Mouse (Mus musculus) MEL (cell line): ENCODE measurements around the gene Rgs6. TPM values are rescaled to one million over a fixed set of nuclear protein-coding genes. Genes with fewer than 3 reads are reported as not detected.

ENCODE experiments used
- DNase-seq: peaks from one replicate; pipeline ENCODE4 v3.0.0; 2011; ENCODE audit warnings: low read depth, low spot score
- H3K27ac ChIP-seq: 2 replicates; pipeline ENCODE4 v1.5.1; 2012; ENCODE audit warnings: low read depth, mild to moderate bottlenecking, control low read depth, low read length, moderate library complexity; ENCODE audit not compliant: control insufficient read depth
- H3K27me3 ChIP-seq, 2 experiments: fragments of 150-350 bp in 1 of 2; sonication (generic) in 1 of 2; 2 replicates each; pipeline ENCODE4 v1.6.1; 2012; ENCODE audit warnings: low read length in 2 of 2, mild to moderate bottlenecking in 2 of 2, improper control_type of control experiment in 1 of 2, moderate library complexity in 1 of 2; ENCODE audit not compliant: insufficient read depth in 2 of 2, control insufficient read depth in 1 of 2
- H3K36me3 ChIP-seq, 2 experiments: 2 replicates each; pipeline ENCODE4 v1.6.1; 2012 to 2014; ENCODE audit warnings: low read length in 2 of 2, improper control_type of control experiment in 1 of 2, inconsistent platforms in 1 of 2, mild to moderate bottlenecking in 1 of 2; ENCODE audit not compliant: insufficient read depth in 2 of 2, control insufficient read depth in 1 of 2
- H3K4me1 ChIP-seq, 2 experiments: fragments of 150-350 bp in 1 of 2; sonication (generic) in 1 of 2; 2 replicates each; pipeline ENCODE4 v1.6.1; 2012; ENCODE audit warnings: low read length in 2 of 2, improper control_type of control experiment in 1 of 2, mild to moderate bottlenecking in 1 of 2; ENCODE audit not compliant: insufficient read depth in 2 of 2, control insufficient read depth in 1 of 2
- H3K4me3 ChIP-seq, 2 experiments: fragments of 150-350 bp in 1 of 2; sonication (generic) in 1 of 2; 2 replicates each; pipeline ENCODE4 v1.5.1; 2012; ENCODE audit warnings: low read depth in 2 of 2, low read length in 2 of 2, mild to moderate bottlenecking in 2 of 2, moderate library complexity in 2 of 2, control low read depth in 1 of 2, improper control_type of control experiment in 1 of 2; ENCODE audit not compliant: control insufficient read depth in 1 of 2, insufficient read depth in 1 of 2
- H3K79me2 ChIP-seq: 2 replicates; pipeline ENCODE4 v1.6.1; 2012; ENCODE audit warnings: mild to moderate bottlenecking, low read length, moderate library complexity; ENCODE audit not compliant: control insufficient read depth, poor library complexity, insufficient read depth
- H3K9ac ChIP-seq: 2 replicates; pipeline ENCODE4 v1.6.1; 2012; ENCODE audit warnings: low read depth, mild to moderate bottlenecking, control low read depth, low read length, moderate library complexity; ENCODE audit not compliant: control insufficient read depth, poor library complexity, severe bottlenecking
- H3K9me3 ChIP-seq: fragments of 150-350 bp; sonication (generic); replicated peaks from 2 replicates; pipeline ENCODE4 v1.6.1; 2012; ENCODE audit warnings: mild to moderate bottlenecking, low read length, improper control_type of control experiment, moderate library complexity; ENCODE audit not compliant: insufficient read depth
- BHLHE40 ChIP-seq: IDR thresholded peaks from 2 replicates; pipeline ENCODE4 v1.6.1; 2012; ENCODE audit warnings: low read depth, mild to moderate bottlenecking, inconsistent platforms, low read length, improper control_type of control experiment, borderline replicate concordance
- CHD1 ChIP-seq: IDR thresholded peaks from 2 replicates; pipeline ENCODE4 v1.6.1; 2012; ENCODE audit warnings: low read depth, mild to moderate bottlenecking, inconsistent platforms, low read length, improper control_type of control experiment
- CTCF ChIP-seq, 3 experiments: IDR thresholded peaks in 2 of 3; conservative IDR thresholded peaks in 1 of 3; 2 replicates each; pipeline ENCODE4 v1.5.1; 2011 to 2012; ENCODE audit warnings: low read length in 3 of 3, low read depth in 2 of 3, mild to moderate bottlenecking in 2 of 3, improper control_type of control experiment in 1 of 3, inconsistent platforms in 1 of 3, mixed read lengths in 1 of 3, moderate library complexity in 1 of 3; ENCODE audit not compliant: control insufficient read depth in 1 of 3, insufficient read depth in 1 of 3, poor library complexity in 1 of 3, severe bottlenecking in 1 of 3
- E2F4 ChIP-seq: IDR thresholded peaks from 2 replicates; pipeline ENCODE4 v1.6.1; 2011; ENCODE audit warnings: low read depth, low read length, improper control_type of control experiment, borderline replicate concordance
- ELF1 ChIP-seq: IDR thresholded peaks from 2 replicates; pipeline ENCODE4 v1.6.1; 2014; ENCODE audit warnings: low read depth, mild to moderate bottlenecking, inconsistent platforms, low read length, improper control_type of control experiment, moderate library complexity
- EP300 ChIP-seq, 2 experiments: IDR thresholded peaks; 2 replicates each; pipeline ENCODE4 v1.6.1; 2011; ENCODE audit warnings: improper control_type of control experiment in 2 of 2, low read length in 2 of 2, low read depth in 1 of 2, mild to moderate bottlenecking in 1 of 2
- ETS1 ChIP-seq: IDR thresholded peaks from 2 replicates; pipeline ENCODE4 v1.6.1; 2012; ENCODE audit warnings: low read depth, mild to moderate bottlenecking, inconsistent platforms, low read length, improper control_type of control experiment, moderate library complexity
- GABPA ChIP-seq: IDR thresholded peaks from 2 replicates; pipeline ENCODE4 v1.6.1; 2012; ENCODE audit warnings: low read depth, mild to moderate bottlenecking, inconsistent platforms, low read length, improper control_type of control experiment, moderate library complexity
- GATA1 ChIP-seq: IDR thresholded peaks from 2 replicates; pipeline ENCODE4 v1.6.1; 2011; ENCODE audit warnings: low read depth, low read length, improper control_type of control experiment
- HCFC1 ChIP-seq: IDR thresholded peaks from 2 replicates; pipeline ENCODE4 v1.6.1; 2012; ENCODE audit warnings: low read depth, mild to moderate bottlenecking, inconsistent platforms, low read length, improper control_type of control experiment, moderate library complexity
- JUND ChIP-seq: IDR thresholded peaks from 2 replicates; pipeline ENCODE4 v1.6.1; 2011; ENCODE audit warnings: low read depth, mild to moderate bottlenecking, improper control_type of control experiment, low read length
- KAT2A ChIP-seq: conservative IDR thresholded peaks from 2 replicates; pipeline ENCODE4 v1.6.1; 2012; ENCODE audit warnings: low read depth, low read length, improper control_type of control experiment, inconsistent platforms
- MAFK ChIP-seq: IDR thresholded peaks from 2 replicates; pipeline ENCODE4 v1.6.1; 2011; ENCODE audit warnings: low read depth, mild to moderate bottlenecking, low read length, improper control_type of control experiment, borderline replicate concordance
- MAZ ChIP-seq: IDR thresholded peaks from 2 replicates; pipeline ENCODE4 v1.6.1; 2012; ENCODE audit warnings: low read depth, mild to moderate bottlenecking, inconsistent platforms, low read length, improper control_type of control experiment
- MYB ChIP-seq: IDR thresholded peaks from 2 replicates; pipeline ENCODE4 v1.6.1; 2011; ENCODE audit warnings: mild to moderate bottlenecking, low read depth, low read length, improper control_type of control experiment
- MYC ChIP-seq: IDR thresholded peaks from 2 replicates; pipeline ENCODE4 v1.6.1; 2011; ENCODE audit warnings: low read depth, mild to moderate bottlenecking, low read length, improper control_type of control experiment, moderate library complexity
- NELFE ChIP-seq: IDR thresholded peaks from 2 replicates; pipeline ENCODE4 v1.6.1; 2011; ENCODE audit warnings: low read depth, low read length, improper control_type of control experiment
- POLR2A ChIP-seq, 2 experiments: IDR thresholded peaks; 2 replicates each; pipeline ENCODE4 v1.6.1; 2011 to 2012; ENCODE audit warnings: low read length in 2 of 2, mild to moderate bottlenecking in 2 of 2, control low read depth in 1 of 2, improper control_type of control experiment in 1 of 2, low read depth in 1 of 2, moderate library complexity in 1 of 2; ENCODE audit not compliant: control insufficient read depth in 1 of 2, insufficient read depth in 1 of 2, poor library complexity in 1 of 2
- POLR2AphosphoS2 ChIP-seq: IDR thresholded peaks from 2 replicates; pipeline ENCODE4 v1.6.1; 2011; ENCODE audit warnings: low read length, improper control_type of control experiment
- RAD21 ChIP-seq: IDR thresholded peaks from 2 replicates; pipeline ENCODE4 v1.6.1; 2011; ENCODE audit warnings: mild to moderate bottlenecking, low read depth, low read length, improper control_type of control experiment
- RCOR1 ChIP-seq: IDR thresholded peaks from 2 replicates; pipeline ENCODE4 v1.6.1; 2012; ENCODE audit warnings: low read depth, mild to moderate bottlenecking, inconsistent platforms, low read length, improper control_type of control experiment
- SIN3A ChIP-seq: IDR thresholded peaks from 2 replicates; pipeline ENCODE4 v1.6.1; 2012; ENCODE audit warnings: low read length, improper control_type of control experiment, inconsistent platforms
- SMC3 ChIP-seq: IDR thresholded peaks from 2 replicates; pipeline ENCODE4 v1.6.1; 2011; ENCODE audit warnings: low read depth, low read length, improper control_type of control experiment
- TBP ChIP-seq: IDR thresholded peaks from 2 replicates; pipeline ENCODE4 v1.8.0; 2011; ENCODE audit warnings: low read depth, low read length, improper control_type of control experiment
- UBTF ChIP-seq: IDR thresholded peaks from 2 replicates; pipeline ENCODE4 v1.6.1; 2012; ENCODE audit warnings: low read depth, mild to moderate bottlenecking, inconsistent platforms, low read length, improper control_type of control experiment, moderate library complexity, borderline replicate concordance; ENCODE audit not compliant: insufficient read depth
- USF1 ChIP-seq: IDR thresholded peaks from 2 replicates; pipeline ENCODE4 v1.6.1; 2014; ENCODE audit warnings: low read depth, mild to moderate bottlenecking, inconsistent platforms, low read length, improper control_type of control experiment, moderate library complexity
- USF2 ChIP-seq, 2 experiments: IDR thresholded peaks; 2 replicates each; pipeline ENCODE4 v1.6.1; 2011 to 2012; ENCODE audit warnings: improper control_type of control experiment in 2 of 2, low read length in 2 of 2, borderline replicate concordance in 1 of 2, inconsistent platforms in 1 of 2, low read depth in 1 of 2, mild to moderate bottlenecking in 1 of 2; ENCODE audit not compliant: insufficient read depth in 1 of 2
- ZC3H11A ChIP-seq: IDR thresholded peaks from 2 replicates; pipeline ENCODE4 v1.6.1; 2012; ENCODE audit warnings: low read depth, mild to moderate bottlenecking, inconsistent platforms, low read length, improper control_type of control experiment
- ZKSCAN1 ChIP-seq: IDR thresholded peaks from 2 replicates; pipeline ENCODE4 v1.6.1; 2012; ENCODE audit warnings: low read depth, mild to moderate bottlenecking, inconsistent platforms, low read length, improper control_type of control experiment, moderate library complexity
- ZMIZ1 ChIP-seq: IDR thresholded peaks from 2 replicates; pipeline ENCODE4 v1.6.1; 2012; ENCODE audit warnings: low read depth, mild to moderate bottlenecking, inconsistent platforms, low read length, improper control_type of control experiment, moderate library complexity
- polyA plus RNA-seq, 2 experiments: library from polyadenylated mRNA; stranded (reverse) in 1 of 2; unstranded in 1 of 2; fragments of >175 nt in 1 of 2; fragments of >200 nt in 1 of 2; gene quantifications; 2 replicates each; pipeline versions ENCODE4 v1.2.1 to v1.2.4; 2012; ENCODE audit warnings: low replicate concordance in 2 of 2, low read depth in 1 of 2; ENCODE audit not compliant: insufficient read length in 2 of 2, insufficient read depth in 1 of 2, missing spikeins in 1 of 2
- total RNA-seq: library from RNA; depleted of rRNA; stranded (reverse); fragments of 300-350 nt; gene quantifications from 2 replicates; pipeline ENCODE4 v1.2.3, GENCODE M21; 2012

The Rgs6 gene
- total and polyA plus RNA-seq, 3 experiments: not detected

GRCm38 (mm10) chr12:83098646-83099371 is 510.7 kb downstream of the Rgs6 start:
- H3K79me2 ChIP-seq: no peaks in the 10 kb centered on the region
- H3K9ac ChIP-seq: no peak overlapping the region
- DNase-seq: no peak
- no peaks in the 10 kb centered on the region for H3K36me3 ChIP-seq
- peaks cover 1 to 2% of the 10 kb centered on the region in 2 experiments; a peak in 2 of 4 replicates for H3K27me3 ChIP-seq
- TF ChIP-seq HCFC1: no peak
- TF ChIP-seq SMC3: no peak
- TF ChIP-seq ELF1: no peak
- TF ChIP-seq KAT2A: no peak
- TF ChIP-seq ZMIZ1: no peak
- no peaks in the 10 kb centered on the region for H3K9me3 ChIP-seq
- H3K4me1 ChIP-seq: 0 out of 4 replicates have a peak, but pooled peaks cover 0 to 3% of the 10 kb centered on the region in 2 experiments
- H3K4me3 ChIP-seq: no peak overlapping the region
- H3K27ac ChIP-seq: no peak overlapping the region

- H3K9me3 ChIP-seq: no peaks in the 10 kb centered on the region
- H3K27ac ChIP-seq: no peak overlapping the region
- no peak overlapping the region for H3K4me3 ChIP-seq
- no peak overlapping the region for H3K9ac ChIP-seq
- 0 out of 4 replicates have a peak, but pooled peaks cover 0 to 3% of the 10 kb centered on the region in 2 experiments for H3K4me1 ChIP-seq
- H3K36me3 ChIP-seq: no peaks in the 10 kb centered on the region
- peaks cover 1 to 2% of the 10 kb centered on the region in 2 experiments; a peak in 2 of 4 replicates for H3K27me3 ChIP-seq
- DNase-seq: peak; percentile 54
- H3K79me2 ChIP-seq: no peaks in the 10 kb centered on the region
- TF ChIP-seq RAD21 (peak; percentile 69), RCOR1 (no peak), ETS1 (no peak), GATA1 (no peak), ZC3H11A (peak; percentile 39), USF2 (IDR thresholded peaks at IDR 0.05; ENCODE audit: borderline replicate concordance in 1 of 2, insufficient read depth in 1 of 2, low read depth in 1 of 2, low read length in 2 of 2) (no peak), TBP (no peak), KAT2A (no peak), CHD1 (no peak), BHLHE40 (no peak), MAZ (no peak), MYB (no peak), EP300 (IDR thresholded peaks at IDR 0.05; ENCODE audit: low read depth in 1 of 2, low read length in 2 of 2) (no peak), E2F4 (no peak), ZKSCAN1 (no peak), MAFK (no peak), ELF1 (no peak), UBTF (no peak), HCFC1 (no peak), SIN3A (no peak), POLR2AphosphoS2 (no peak), JUND (no peak), CTCF (IDR thresholded peaks at IDR 0.05 in 2 of 3, conservative IDR thresholded peaks at IDR 0.05 in 1 of 3; ENCODE audit: control insufficient read depth in 1 of 3, insufficient read depth in 1 of 3, low read depth in 2 of 3, low read length in 3 of 3, poor library complexity in 1 of 3, severe bottlenecking in 1 of 3) (peak; percentile 50 to 61 (median 60)), NELFE (no peak), USF1 (no peak), GABPA (no peak), POLR2A (IDR thresholded peaks at IDR 0.05; ENCODE audit: control insufficient read depth in 1 of 2, insufficient read depth in 1 of 2, low read depth in 1 of 2, low read length in 2 of 2, poor library complexity in 1 of 2) (no peak), SMC3 (peak; percentile 59), MYC (no peak)
These were observed 511.8 kb downstream of the Rgs6 start for GRCm38 (mm10) chr12:83099920-83100319.
